Mouse (Mus musculus) forebrain, embryonic 12.5 days (tissue): ENCODE results near the gene Gpr83. TPM values are rescaled to one million over a fixed set of nuclear protein-coding genes. Genes with fewer than 3 reads are reported as not detected.

Experiments
- ATAC-seq: fragments of 200-750 bp; cut with Nextera tagmentation; 2 replicates; pipeline ENCODE4 v1.8.0; 2017; ENCODE audit warnings: moderate TSS enrichment; ENCODE audit not compliant: low FRiP score
- H3K27ac ChIP-seq: fragments of 300-500 bp; sonication (generic); 2 replicates; pipeline ENCODE4 v1.5.1; 2016; ENCODE audit warnings: mild to moderate bottlenecking
- H3K27me3 ChIP-seq: fragments of 300-500 bp; sonication (generic); 2 replicates; pipeline ENCODE4 v1.6.1; 2016; ENCODE audit warnings: mild to moderate bottlenecking
- H3K36me3 ChIP-seq: fragments of 300-500 bp; sonication (generic); replicated peaks from 2 replicates; pipeline ENCODE4 v1.6.1; 2016; ENCODE audit warnings: mild to moderate bottlenecking
- H3K4me1 ChIP-seq: fragments of 300-500 bp; sonication (generic); 2 replicates; pipeline ENCODE4 v1.6.1; 2016
- H3K4me2 ChIP-seq: fragments of 300-500 bp; sonication (generic); 2 replicates; pipeline ENCODE4 v1.6.1; 2016; ENCODE audit warnings: mild to moderate bottlenecking, moderate library complexity
- H3K4me3 ChIP-seq: fragments of 300-500 bp; sonication (generic); replicated peaks from 2 replicates; pipeline ENCODE4 v1.5.1; 2016; ENCODE audit warnings: mild to moderate bottlenecking
- H3K9ac ChIP-seq: fragments of 300-500 bp; sonication (generic); 2 replicates; pipeline ENCODE4 v1.6.1; 2016; ENCODE audit warnings: mild to moderate bottlenecking
- H3K9me3 ChIP-seq: fragments of 300-500 bp; sonication (generic); 2 replicates; pipeline ENCODE4 v1.6.1; 2016
- WGBS: fragments of 180-500 bp; shearing (Covaris S2); methylation state at CpG from one replicate; pipeline ENCODE4 v1.1.7; 2016; 5-methylcytosine and 5-hydroxymethylcytosine counted together
- polyA plus RNA-seq: library from polyadenylated mRNA; unstranded; fragments of >200 nt; fragmentation: Nextera tagmentation; extraction: Ambion mirVana; gene quantifications from 2 replicates; pipeline ENCODE4 v1.2.1, GENCODE M21; 2016

The Gpr83 gene
- polyA plus RNA-seq, 1 experiment from 2014 or later: 0.51 TPM

DNA sequence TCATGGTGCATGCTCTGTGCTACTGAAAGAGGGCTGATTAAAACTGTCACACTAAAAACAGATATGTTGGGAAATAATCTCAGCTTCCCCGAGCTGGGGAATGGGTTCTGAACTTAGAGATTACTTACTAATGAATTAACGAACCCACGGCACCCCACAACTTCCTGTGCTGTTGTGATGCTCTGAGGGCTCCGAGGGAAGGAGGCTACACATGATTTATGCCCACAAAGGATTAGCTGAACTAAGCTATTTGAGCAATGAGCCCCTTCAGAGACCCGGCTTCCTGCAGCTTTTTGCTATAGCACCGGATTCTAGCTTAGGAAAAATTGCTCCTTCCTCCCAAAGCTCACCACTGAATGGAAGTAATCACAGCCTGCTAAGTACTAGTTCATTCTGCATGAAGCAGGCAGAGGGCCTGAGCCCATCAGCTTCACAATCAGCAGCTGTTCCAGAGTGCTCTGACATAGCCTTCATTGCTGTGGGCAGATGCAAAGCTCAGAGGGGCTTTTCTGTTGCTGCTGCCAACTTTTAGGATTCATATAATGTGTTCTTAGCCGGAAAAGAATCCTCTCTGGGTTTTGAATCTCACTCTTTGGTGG, 35.3 kb downstream of the Gpr83 start:
- peaks cover 8% of the 10 kb centered on the region for H3K4me1 ChIP-seq
- H3K27me3 ChIP-seq: 0 out of 2 replicates have a peak, but pooled peaks cover 4% of the 10 kb centered on the region
- no peak for ATAC-seq
- H3K36me3 ChIP-seq: no peaks in the 10 kb centered on the region
- no peak overlapping the region for H3K9ac ChIP-seq
- no peak overlapping the region for H3K4me2 ChIP-seq
- H3K4me3 ChIP-seq: no peak overlapping the region
- H3K27ac ChIP-seq: no peak overlapping the region
- H3K9me3 ChIP-seq: no peaks in the 10 kb centered on the region
- 69% methylated on average over 7 of the region's 7 CpGs for WGBS

DNA sequence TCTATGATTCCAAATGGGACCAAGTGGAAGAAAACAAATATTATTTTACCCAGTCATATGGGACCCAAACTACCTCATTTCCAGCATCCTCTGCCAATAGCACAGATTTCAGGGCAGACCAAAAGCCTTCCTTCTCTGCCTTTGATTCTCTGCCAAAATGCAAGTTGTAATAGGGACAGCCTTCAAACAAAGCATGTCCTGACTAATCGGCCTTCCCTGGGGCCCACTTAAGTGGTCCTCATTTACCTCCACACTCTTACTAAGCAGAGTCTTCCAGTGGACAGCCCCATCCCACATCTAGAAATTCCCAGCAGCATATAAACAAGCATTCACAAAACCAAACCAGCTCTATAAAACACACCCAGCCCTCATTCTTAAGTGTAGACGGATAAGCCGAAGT, 37.1 kb downstream of the Gpr83 start:
- H3K4me1 ChIP-seq: no peaks in the 10 kb centered on the region
- WGBS: 58% methylated on average over 3 of the region's 3 CpGs
- no peak overlapping the region for H3K4me2 ChIP-seq
- H3K27ac ChIP-seq: no peak overlapping the region
- no peak overlapping the region for H3K4me3 ChIP-seq
- no peaks in the 10 kb centered on the region for H3K36me3 ChIP-seq
- ATAC-seq: no peak
- H3K27me3 ChIP-seq: no peaks in the 10 kb centered on the region
- H3K9ac ChIP-seq: no peak overlapping the region
- no peaks in the 10 kb centered on the region for H3K9me3 ChIP-seq

DNA sequence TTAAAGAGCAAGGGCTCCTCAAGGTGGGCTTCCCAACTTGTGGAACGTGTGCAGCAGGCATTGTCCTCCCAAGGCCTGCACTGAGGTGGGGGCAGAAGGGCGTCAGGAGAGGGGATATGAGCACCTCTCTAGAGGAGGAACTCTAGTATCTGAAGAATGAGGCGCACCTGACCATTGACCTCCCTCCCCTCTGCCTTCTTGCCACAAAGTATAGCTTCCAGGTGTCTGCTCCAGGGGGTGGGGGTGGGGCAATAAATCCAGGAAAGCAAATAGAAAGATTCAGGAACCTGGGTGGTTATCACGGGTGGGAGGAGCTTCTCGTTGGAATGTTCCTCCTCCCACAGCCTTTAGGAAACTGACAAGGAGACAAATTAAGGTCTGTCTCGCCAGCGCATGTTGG, 41.7 kb downstream of the Gpr83 start:
- no peak for ATAC-seq
- H3K27me3 ChIP-seq: no peaks in the 10 kb centered on the region
- H3K4me3 ChIP-seq: no peak overlapping the region
- no peak overlapping the region for H3K4me2 ChIP-seq
- H3K9ac ChIP-seq: no peak overlapping the region
- H3K9me3 ChIP-seq: no peaks in the 10 kb centered on the region
- WGBS: 89% methylated on average over 7 of the region's 7 CpGs
- H3K27ac ChIP-seq: no peak overlapping the region
- peaks cover 23% of the 10 kb centered on the region for H3K4me1 ChIP-seq
- H3K36me3 ChIP-seq: no peaks in the 10 kb centered on the region

DNA sequence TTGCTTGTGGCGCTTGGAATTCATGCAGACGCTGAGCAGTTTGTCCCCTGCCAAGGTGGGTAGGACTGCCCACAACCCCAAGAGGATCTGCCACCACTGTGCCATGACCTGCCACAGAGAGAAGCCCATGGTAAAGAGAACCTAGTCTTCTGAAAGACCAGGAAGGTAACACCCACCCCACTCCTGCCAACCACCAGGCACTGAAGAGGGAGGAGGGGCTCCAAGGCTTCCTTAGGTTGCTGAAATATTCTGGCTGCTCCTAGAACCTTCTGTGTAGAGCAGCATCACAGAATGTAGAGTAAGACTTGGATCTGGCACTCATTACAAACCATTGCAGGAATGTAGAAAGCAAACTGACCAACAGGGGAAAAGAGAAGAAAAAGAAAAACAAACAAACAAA, 42.4 kb downstream of the Gpr83 start:
- Histone ChIP-seq H3K9ac (no peak overlapping the region), H3K36me3 (no peaks in the 10 kb centered on the region)

DNA sequence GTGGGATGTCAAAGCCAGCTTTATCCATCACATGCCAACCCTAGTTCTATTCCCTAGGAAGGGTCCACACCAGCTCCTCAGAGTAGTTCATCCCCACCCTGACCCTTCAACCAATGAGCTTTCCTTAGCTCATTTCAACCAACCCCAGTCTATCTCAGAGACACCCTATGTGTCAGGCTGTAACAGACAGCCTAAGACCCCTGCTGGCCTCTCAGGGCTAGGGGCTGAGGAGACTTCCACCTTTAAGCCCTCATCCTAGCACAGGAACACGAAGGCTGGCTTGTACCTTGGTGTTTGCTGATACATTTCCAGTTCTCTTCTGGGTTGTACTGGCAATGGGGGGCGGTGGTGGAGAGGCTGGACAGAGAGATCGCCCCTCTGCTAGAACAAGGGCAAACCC, 43.0 kb downstream of the Gpr83 start:
- WGBS: 92% methylated on average over 3 of the region's 3 CpGs
- H3K9ac ChIP-seq: no peak overlapping the region
- no peak overlapping the region for H3K4me3 ChIP-seq
- no peaks in the 10 kb centered on the region for H3K36me3 ChIP-seq
- H3K4me1 ChIP-seq: peaks cover 23% of the 10 kb centered on the region
- ATAC-seq: no peak
- H3K27me3 ChIP-seq: no peaks in the 10 kb centered on the region
- no peaks in the 10 kb centered on the region for H3K9me3 ChIP-seq
- H3K4me2 ChIP-seq: no peak overlapping the region
- no peak overlapping the region for H3K27ac ChIP-seq

More for the DNA sequence above, 42.4 kb downstream of the Gpr83 start:
- Histone ChIP-seq H3K9me3 (no peaks in the 10 kb centered on the region), H3K4me3 (no peak overlapping the region), H3K27ac (no peak overlapping the region), H3K27me3 (no peaks in the 10 kb centered on the region), H3K4me2 (no peak overlapping the region), H3K4me1 (peaks cover 23% of the 10 kb centered on the region)
- 93% methylated on average over 2 of the region's 2 CpGs for WGBS
- ATAC-seq: no peak

DNA sequence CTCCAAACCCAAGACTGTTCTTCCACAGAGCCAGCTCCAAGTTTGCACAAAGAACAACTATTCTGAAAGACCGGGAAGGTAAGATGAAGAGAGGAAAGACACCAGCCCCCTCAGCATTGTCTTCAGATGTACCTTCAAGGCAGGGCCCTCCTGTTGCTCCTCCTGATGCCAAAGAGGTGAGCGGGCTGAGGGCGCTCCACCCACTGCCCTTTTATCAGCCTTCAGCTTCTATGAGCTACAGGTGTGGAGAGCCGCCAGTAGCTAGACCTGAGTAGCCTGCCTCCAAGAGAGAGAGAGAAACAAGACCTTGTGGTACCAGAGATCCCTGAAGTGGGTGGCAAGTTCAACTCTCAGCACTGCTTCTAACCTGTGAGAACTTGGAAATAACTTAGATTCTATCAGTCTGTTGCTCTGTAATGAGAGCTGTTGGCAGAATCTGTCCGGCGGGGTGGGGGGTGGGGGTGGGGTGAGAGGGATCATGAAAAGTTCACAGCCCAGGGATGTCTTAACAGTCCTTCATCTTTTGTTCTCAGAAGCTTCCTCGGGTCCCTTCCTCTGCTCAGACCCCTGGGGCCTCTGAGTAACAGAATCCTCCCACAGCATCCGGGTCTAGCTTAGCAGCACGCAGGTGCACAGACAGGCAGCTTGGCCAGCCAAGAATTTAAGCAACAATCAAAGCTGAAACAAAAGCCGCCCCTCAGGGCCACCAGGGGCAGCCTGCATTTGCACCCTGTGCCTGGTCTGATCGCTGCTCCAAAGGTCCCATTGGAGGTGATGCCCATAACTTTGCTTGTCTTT, 43.8 kb downstream of the Gpr83 start, which contains the start of gene Izumo1r:
Gene Izumo1r, minus strand, starts transcription at position 369 of the 798 bp plus-strand sequence.
- H3K27ac ChIP-seq: no peak within 1 kb of the TSS
- H3K4me2 ChIP-seq: no peak within 1 kb of the TSS
- H3K9me3 ChIP-seq: no peaks in the 10 kb centered on the region
- H3K4me1 ChIP-seq: peaks cover 23% of the 10 kb centered on the region
- ATAC-seq: peak; percentile 19; the same call in 1 of the 2 replicates
- H3K9ac ChIP-seq: no peak within 1 kb of the TSS
- no peak within 1 kb of the TSS for H3K4me3 ChIP-seq
- H3K27me3 ChIP-seq: no peaks in the 10 kb centered on the region
- H3K36me3 ChIP-seq: no peaks in the 10 kb centered on the region
- WGBS: 38% methylated on average over 11 of the region's 11 CpGs

DNA sequence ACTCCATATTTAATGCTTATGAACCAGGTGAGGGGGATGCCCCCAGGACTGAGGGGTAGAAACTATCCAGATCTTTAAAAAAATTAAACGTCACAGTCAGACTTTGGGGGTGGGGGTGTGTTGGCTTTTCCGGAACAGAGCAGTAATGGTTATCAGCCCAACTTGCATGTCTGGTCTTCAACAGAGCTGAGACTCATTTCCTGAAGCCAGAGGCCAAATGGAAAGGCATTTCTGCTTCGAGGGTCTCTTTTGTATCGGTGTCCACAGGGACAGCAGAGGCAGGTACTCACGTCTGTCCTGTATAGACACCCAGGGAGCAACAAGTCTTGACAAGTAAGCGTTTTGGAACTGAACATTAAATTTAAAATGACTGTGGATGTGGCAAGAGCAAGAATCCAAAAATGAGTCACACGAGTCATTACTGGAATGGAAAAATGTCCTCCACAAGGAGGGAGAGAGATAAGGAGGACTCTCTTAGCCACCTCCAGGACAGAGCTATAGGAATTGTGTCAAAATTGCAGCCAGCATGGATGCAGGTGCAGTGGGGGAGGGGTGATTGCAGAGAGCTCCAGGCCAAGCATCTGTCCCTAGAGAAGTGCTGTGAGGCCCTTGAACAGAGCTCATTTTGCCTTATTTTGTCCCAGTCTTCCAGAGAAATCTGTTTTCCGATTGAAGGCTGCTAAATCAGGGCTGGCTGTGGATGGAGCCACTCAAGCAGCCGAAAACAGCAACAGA, 44.9 kb downstream of the Gpr83 start:
- ATAC-seq: peak; percentile 33; the same call in 1 of the 2 replicates
- Histone ChIP-seq H3K4me2 (no peak overlapping the region), H3K27me3 (no peaks in the 10 kb centered on the region), H3K9ac (no peak overlapping the region), H3K4me3 (no peak overlapping the region), H3K36me3 (no peaks in the 10 kb centered on the region), H3K27ac (no peak overlapping the region), H3K9me3 (no peaks in the 10 kb centered on the region), H3K4me1 (peaks cover 24% of the 10 kb centered on the region)
- 49% methylated on average over 9 of the region's 9 CpGs for WGBS

DNA sequence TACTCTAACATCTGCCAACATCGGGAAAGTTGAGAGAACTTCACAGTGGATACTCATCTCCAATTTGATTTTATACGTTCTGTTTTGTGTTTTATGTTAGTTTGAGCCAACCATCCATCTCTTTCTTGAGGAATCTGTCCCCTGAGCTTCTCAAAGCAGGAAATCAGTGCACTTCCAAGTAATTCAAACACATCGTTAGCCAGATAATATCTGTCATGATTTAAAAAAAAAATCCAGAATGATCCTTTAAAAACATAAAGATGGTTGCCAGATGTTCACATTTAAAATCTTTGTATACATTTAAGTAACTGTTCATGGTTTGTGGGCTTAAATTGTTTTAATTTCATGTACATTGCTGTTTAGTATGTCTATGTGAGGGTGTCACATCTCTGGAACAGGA, 45.9 kb downstream of the Gpr83 start:
- WGBS: 78% methylated on average over 3 of the region's 3 CpGs
- Histone ChIP-seq H3K4me1 (peaks cover 30% of the 10 kb centered on the region), H3K36me3 (no peaks in the 10 kb centered on the region), H3K27me3 (no peaks in the 10 kb centered on the region), H3K9me3 (no peaks in the 10 kb centered on the region), H3K27ac (no peak overlapping the region), H3K4me2 (no peak overlapping the region), H3K9ac (no peak overlapping the region), H3K4me3 (no peak overlapping the region)
- ATAC-seq: no peak

DNA sequence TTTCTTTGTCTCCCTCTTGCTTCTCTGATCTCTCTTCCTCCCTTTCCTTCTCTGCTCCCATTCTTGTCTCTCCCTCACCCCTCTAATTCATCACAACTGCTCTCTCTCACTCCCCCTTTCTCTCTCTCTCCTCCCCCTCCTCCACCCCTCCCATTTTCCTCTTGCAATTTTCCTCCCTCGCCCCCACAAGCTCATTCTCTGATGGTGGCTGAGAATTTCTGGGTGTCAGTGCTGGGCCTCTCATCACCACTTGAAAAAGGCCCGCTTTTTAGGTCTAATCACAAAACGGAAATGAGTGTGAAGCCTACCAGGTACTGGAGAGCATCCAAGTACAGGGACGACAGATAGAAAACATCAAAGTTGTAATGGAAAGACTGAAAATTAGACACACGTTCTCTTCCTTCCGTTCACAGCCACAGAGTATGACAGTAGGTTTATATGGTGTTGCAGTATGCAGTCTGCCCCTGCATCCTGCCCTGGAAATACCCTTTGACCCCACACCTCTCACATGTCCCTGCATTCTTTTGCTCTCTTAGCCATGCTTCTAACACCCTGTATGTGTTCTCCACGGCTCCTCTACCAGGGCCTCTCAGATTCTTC, 47.9 kb downstream of the Gpr83 start:
- Histone ChIP-seq H3K36me3 (no peaks in the 10 kb centered on the region), H3K27me3 (no peaks in the 10 kb centered on the region), H3K27ac (no peak overlapping the region), H3K9me3 (no peaks in the 10 kb centered on the region), H3K9ac (no peak overlapping the region), H3K4me1 (peaks cover 30% of the 10 kb centered on the region), H3K4me2 (no peak overlapping the region), H3K4me3 (no peak overlapping the region)
- 77% methylated on average over 7 of the region's 7 CpGs for WGBS
- no peak for ATAC-seq

DNA sequence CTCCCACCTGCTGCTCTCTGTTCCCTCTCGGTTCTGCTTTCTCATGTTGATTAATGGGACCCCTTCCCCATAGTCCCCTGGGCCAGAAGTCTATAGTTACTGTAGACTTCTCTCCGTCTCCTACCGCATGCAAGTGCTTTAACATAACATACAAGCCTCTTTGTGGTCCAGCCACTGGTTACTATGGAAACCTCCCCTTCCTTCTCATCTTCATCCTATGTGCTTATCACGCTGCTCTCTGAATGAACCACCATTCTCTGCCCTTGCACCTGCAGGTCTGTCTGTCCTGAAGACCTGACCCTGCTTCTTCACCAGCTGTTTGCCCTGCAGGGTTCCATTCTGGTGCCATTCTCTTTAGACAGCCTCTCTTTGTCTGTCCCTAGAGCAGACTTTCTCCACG, 50.0 kb downstream of the Gpr83 start:
- no peak for ATAC-seq
- Histone ChIP-seq H3K27me3 (no peaks in the 10 kb centered on the region), H3K9ac (no peak overlapping the region), H3K9me3 (no peaks in the 10 kb centered on the region), H3K27ac (no peak overlapping the region), H3K4me2 (no peak overlapping the region), H3K4me1 (peaks cover 15% of the 10 kb centered on the region), H3K4me3 (no peak overlapping the region), H3K36me3 (no peaks in the 10 kb centered on the region)
- 23% methylated on average over 5 of the region's 5 CpGs for WGBS

DNA sequence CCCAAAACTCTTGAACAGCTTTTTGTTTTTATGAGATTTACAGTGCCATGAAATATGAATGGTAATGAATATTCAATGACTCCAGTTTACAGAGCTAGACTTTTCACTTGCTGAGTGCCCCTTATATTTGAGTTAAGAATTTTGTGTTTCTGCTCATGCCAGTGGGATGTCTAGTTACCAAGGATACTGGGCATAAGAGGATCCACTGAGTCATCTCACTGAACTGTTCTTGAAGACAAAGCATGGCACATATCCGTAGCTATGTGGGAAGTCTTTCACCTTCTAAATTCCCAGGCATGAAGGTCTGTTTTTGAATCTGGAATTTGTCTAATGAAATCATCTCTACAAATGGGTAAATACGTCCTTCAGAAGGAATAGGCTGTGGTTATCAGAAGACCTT, 52.0 kb downstream of the Gpr83 start:
- WGBS: 86% methylated on average over 2 of the region's 2 CpGs
- Histone ChIP-seq H3K27me3 (no peaks in the 10 kb centered on the region), H3K9me3 (no peaks in the 10 kb centered on the region), H3K4me1 (peaks cover 8% of the 10 kb centered on the region), H3K27ac (no peak overlapping the region), H3K4me2 (no peak overlapping the region), H3K4me3 (no peak overlapping the region), H3K36me3 (no peaks in the 10 kb centered on the region), H3K9ac (no peak overlapping the region)
- ATAC-seq: no peak

DNA sequence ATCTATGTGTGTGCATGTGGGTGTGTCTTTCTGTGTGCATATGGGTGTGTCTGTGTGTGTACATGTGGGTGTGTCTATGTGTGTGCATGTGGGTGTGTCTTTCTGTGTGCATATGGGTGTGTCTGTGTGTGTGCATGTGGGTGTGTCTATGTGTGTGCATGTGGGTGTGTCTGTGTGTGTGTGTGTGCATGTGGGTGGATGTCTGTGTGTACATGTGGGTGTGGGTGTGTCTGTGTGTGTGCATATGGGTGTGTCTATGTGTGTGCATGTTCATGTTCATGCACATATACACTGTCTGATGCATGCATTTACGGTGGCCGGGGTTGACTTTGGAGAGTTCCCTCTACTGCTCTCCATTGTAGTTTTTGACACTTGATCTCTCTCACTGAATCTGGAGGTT, 57.7 kb downstream of the Gpr83 start:
- 91% methylated on average over 2 of the region's 2 CpGs for WGBS

More for the DNA sequence above, 57.7 kb downstream of the Gpr83 start:
- Histone ChIP-seq H3K36me3 (no peaks in the 10 kb centered on the region), H3K4me2 (no peak overlapping the region), H3K9ac (no peak overlapping the region), H3K27ac (no peak overlapping the region), H3K27me3 (no peaks in the 10 kb centered on the region), H3K9me3 (no peaks in the 10 kb centered on the region), H3K4me1 (peaks cover 8% of the 10 kb centered on the region; the same call in 1 of the 2 replicates), H3K4me3 (no peak overlapping the region)
- ATAC-seq: no peak
